Mouse (Mus musculus): ENCODE results near the gene Gm49391. TPM values are rescaled to one million over a fixed set of nuclear protein-coding genes. Genes with fewer than 3 reads are reported as not detected.

Gene Gm49391
- 2.6 TPM for polyA plus RNA-seq (2014; fragmentation: Illumina TruSeq; extraction: RNeasy Lipid Tissue Mini Kit (QIAGEN cat#74804); ENCODE audit: low read depth, low replicate concordance)

DNA sequence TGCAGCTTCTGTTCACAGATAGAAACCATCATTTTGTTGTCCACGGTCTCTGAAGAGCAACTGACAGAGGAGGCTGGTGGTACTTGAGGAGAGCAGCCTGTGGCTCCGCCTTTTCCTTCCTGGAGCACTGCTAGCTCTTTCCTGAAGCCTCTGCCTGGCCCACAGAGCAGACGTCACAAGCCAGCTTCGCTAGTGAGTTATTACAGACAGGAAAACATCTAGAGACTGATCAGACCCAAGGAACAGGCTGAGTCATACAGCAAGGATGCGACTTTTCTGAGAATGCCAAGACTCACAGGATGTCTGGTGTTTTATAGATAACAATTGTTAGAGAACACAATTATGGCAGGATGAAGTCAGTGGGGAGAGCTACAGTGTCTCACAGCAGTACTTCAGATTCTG lies at the start of gene Gm49391, which contains the start of gene Ctla2a:
Gene Gm49391 (minus strand): TSS at position 72 of the 402 bp plus-strand sequence.
Gene Ctla2a (minus strand): TSS at position 126 of the 402 bp plus-strand sequence.

DNA sequence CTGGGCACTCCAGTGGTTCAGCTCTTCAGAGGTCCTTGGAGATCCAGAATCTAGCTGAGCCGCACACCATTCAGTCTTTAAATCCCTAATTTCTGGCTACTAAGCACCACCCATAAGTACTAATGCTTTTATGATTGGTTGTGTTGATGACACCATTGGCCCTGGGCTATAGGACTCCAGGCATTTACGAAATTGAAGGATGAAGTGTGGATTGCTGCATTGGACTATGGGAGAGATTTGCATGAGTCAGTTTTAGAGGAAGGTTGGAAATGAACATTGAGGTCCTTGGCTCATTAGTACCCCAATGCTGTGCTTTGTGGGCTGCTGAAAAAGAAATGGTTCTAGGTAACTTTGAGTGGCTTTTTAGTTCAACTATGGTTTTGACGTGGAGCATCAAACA lies 5.5 kb upstream of the Gm49391 start, which contains the start of gene Tpbpa:
Gene Tpbpa (minus strand): TSS at position 101 of the 400 bp plus-strand sequence.

DNA sequence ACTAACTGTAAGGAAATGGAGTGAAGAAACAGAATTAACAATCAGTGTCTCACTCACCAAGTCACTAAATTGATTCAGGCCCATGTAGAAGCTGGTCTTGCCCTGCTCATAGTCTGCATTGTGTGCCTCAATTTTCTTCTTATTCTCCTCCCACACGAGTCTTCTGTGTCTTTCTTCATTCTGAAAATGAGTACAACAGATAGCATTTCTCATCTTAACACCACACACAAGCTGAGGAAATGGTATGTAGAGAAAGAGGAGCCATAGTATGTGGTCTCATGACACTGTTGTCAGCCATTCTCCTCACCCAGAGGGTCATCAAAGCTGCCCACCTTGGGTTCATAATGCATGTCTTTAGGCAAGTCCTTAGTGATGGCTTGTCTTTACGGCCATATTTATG lies 881 bp downstream of the Gm49391 start, which contains the start of gene Gm49393:
Gene Gm49393 (minus strand): TSS at position 101 of the 400 bp plus-strand sequence.

DNA sequence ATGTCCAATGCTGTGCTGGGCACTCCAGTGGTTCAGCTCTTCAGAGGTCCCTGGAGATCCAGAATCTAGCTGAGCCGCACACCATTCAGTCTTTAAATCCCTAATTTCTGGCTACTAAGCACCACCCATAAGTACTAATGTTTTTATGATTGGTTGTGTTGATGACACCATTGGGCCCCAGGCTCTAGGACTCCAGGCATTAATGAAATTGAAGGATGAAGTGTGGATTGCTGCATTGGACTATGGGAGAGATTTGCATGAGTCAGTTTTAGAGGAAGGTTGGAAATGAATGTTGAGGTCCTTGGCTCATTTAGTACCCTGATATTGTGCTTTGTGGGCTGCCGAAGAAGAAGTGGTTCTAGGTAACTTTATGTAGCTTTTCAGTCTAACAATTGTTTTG lies 31.6 kb downstream of the Gm49391 start, which contains the start of gene Tpbpb:
Gene Tpbpb (minus strand): TSS at position 101 of the 400 bp plus-strand sequence.

DNA sequence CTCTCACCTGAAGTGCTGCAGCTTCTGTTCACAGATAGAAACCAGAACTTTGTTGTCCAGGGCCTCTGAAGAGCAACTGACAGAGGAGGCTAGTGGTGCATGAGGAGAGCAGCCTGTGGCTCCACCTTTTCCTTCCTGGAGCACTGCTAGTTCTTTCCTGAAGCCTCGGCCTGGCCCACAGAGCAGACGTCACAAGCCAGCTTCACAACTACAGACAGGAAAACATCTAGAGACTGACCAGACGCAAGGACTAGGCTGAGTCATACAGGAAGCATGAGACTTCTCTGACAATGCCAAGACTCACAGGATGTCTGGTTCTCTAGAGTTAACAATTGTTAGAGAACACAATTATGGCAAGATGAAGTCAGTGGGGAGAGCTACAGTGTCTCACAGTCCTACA lies 39.0 kb downstream of the Gm49391 start, which contains the start of gene Ctla2b:
Gene Ctla2b (minus strand): TSS at position 120 of the 400 bp plus-strand sequence.

DNA sequence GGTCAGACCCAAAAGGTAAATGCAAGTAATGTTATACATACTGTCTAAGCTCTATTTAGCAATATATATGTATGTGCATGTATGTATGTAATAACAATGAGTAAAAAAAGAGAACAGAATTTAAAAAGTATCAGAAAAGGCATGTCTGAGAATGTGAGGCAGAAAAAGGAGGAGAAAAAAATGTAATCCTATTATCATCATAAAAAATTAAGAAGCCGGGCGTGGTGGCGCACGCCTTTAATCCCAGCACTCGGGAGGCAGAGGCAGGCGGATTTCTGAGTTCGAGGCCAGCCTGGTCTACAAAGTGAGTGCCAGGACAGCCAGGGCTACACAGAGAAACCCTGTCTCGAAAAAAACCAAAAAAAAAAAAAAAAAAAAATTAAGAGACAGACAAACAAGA lies 39.6 kb downstream of the Gm49391 start, which contains the start of gene Gm49392:
Gene Gm49392 (minus strand): TSS at position 101 of the 400 bp plus-strand sequence.

DNA sequence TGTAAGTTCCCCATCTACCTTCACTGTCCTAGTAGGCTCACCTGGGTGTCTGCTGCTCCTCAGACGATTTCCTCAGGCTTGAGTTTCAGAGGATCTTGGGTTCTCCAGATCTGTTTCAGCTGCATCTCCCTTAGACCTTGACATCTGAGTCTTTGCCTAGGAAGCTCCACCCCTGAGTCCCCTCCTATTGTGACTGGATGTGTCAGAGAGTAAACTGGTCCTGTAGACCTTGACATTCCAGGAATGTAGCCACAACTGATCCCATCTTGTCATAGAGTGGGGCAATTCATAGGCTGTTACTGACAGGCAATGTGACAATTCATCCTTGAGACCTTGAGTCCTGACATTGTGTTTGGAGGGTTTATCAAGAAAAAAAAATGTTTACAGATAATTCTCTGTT lies 72.1 kb downstream of the Gm49391 start, which contains the start of gene 4930486L24Rik:
Gene 4930486L24Rik (minus strand): TSS at position 195 of the 400 bp plus-strand sequence.

Other genes starting within 250 kb of the Gm49391 start
- not detected for gene BC051665, start 150.2 kb downstream of the Gm49391 start, polyA plus RNA-seq (2014; fragmentation: Illumina TruSeq; extraction: RNeasy Lipid Tissue Mini Kit (QIAGEN cat#74804); ENCODE audit: low read depth, low replicate concordance)
- not detected for gene Ctsll3, start 133.7 kb downstream of the Gm49391 start, polyA plus RNA-seq (2014; fragmentation: Illumina TruSeq; extraction: RNeasy Lipid Tissue Mini Kit (QIAGEN cat#74804); ENCODE audit: low read depth, low replicate concordance)
- gene 4930486L24Rik, start 72.1 kb downstream of the Gm49391 start, polyA plus RNA-seq (2014; fragmentation: Illumina TruSeq; extraction: RNeasy Lipid Tissue Mini Kit (QIAGEN cat#74804); ENCODE audit: low read depth, low replicate concordance): 2.1 TPM
- gene Gm49392, start 39.7 kb downstream of the Gm49391 start, polyA plus RNA-seq (2014; fragmentation: Illumina TruSeq; extraction: RNeasy Lipid Tissue Mini Kit (QIAGEN cat#74804); ENCODE audit: low read depth, low replicate concordance): not detected
- 9.9 TPM for gene Ctla2b, start 39.1 kb downstream of the Gm49391 start, polyA plus RNA-seq (2014; fragmentation: Illumina TruSeq; extraction: RNeasy Lipid Tissue Mini Kit (QIAGEN cat#74804); ENCODE audit: low read depth, low replicate concordance)
- not detected for gene Tpbpb, start 31.7 kb downstream of the Gm49391 start, polyA plus RNA-seq (2014; fragmentation: Illumina TruSeq; extraction: RNeasy Lipid Tissue Mini Kit (QIAGEN cat#74804); ENCODE audit: low read depth, low replicate concordance)
- gene Gm49393, start 981 bp downstream of the Gm49391 start, polyA plus RNA-seq (2014; fragmentation: Illumina TruSeq; extraction: RNeasy Lipid Tissue Mini Kit (QIAGEN cat#74804); ENCODE audit: low read depth, low replicate concordance): 0.82 TPM
- gene Ctla2a, start 54 bp upstream of the Gm49391 start, polyA plus RNA-seq (2014; fragmentation: Illumina TruSeq; extraction: RNeasy Lipid Tissue Mini Kit (QIAGEN cat#74804); ENCODE audit: low read depth, low replicate concordance): 38.0 TPM
- not detected for gene Tpbpa, start 5.4 kb upstream of the Gm49391 start, polyA plus RNA-seq (2014; fragmentation: Illumina TruSeq; extraction: RNeasy Lipid Tissue Mini Kit (QIAGEN cat#74804); ENCODE audit: low read depth, low replicate concordance)
- not detected for gene Ctsj, start 69.4 kb upstream of the Gm49391 start, polyA plus RNA-seq (2014; fragmentation: Illumina TruSeq; extraction: RNeasy Lipid Tissue Mini Kit (QIAGEN cat#74804); ENCODE audit: low read depth, low replicate concordance)
- not detected for gene Ctsq, start 104.1 kb upstream of the Gm49391 start, polyA plus RNA-seq (2014; fragmentation: Illumina TruSeq; extraction: RNeasy Lipid Tissue Mini Kit (QIAGEN cat#74804); ENCODE audit: low read depth, low replicate concordance)
- not detected for gene Ctsr, start 227.7 kb upstream of the Gm49391 start, polyA plus RNA-seq (2014; fragmentation: Illumina TruSeq; extraction: RNeasy Lipid Tissue Mini Kit (QIAGEN cat#74804); ENCODE audit: low read depth, low replicate concordance)

All from adipose tissue, adult 10 weeks (tissue).